Mouse (Mus musculus) monocyte, adult 5-6 weeks (primary cell): ENCODE results near the gene Lrrc71. TPM values are rescaled to one million over a fixed set of nuclear protein-coding genes. Genes with fewer than 3 reads are reported as not detected.

Source experiments
- ATAC-seq: fragments of 153-309, 156-312 bp; replicated peaks from 2 replicates; pipeline ENCODE4 v1.8.0; 2017; ENCODE audit warnings: mild to moderate bottlenecking; ENCODE audit not compliant: low TSS enrichment, insufficient number of reproducible peaks, severe bottlenecking, poor library complexity, low FRiP score
- total RNA-seq: library from RNA; stranded (forward); fragments of 200-1000, 200-491, 200-594 nt; gene quantifications from 3 replicates; pipeline ENCODE4 v1.2.3, GENCODE M21; 2017

The Lrrc71 gene
- total RNA-seq, 1 experiment from 2014 or later: 1.2 TPM

DNA sequence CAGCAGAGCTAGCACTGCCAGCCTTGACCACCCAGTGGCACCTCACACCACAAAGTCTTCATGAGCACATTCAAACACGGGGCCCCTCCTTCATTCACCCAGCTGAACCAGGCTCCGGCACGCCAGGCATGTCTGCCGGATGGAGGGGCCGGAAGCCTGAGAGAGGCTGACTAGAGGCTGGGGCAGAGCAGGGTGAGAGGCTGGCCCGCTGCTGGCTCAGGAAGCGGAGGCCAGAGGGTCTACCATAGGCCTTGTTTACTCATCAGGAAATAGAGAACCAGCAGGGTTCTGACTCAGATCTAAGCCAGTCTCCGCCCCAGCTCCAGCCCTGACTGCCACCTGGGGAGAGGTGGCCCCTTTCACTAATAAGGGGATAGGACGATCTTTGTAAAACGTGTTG lies 16.7 kb upstream of the Lrrc71 start:
- ATAC-seq: peak; percentile 49

DNA sequence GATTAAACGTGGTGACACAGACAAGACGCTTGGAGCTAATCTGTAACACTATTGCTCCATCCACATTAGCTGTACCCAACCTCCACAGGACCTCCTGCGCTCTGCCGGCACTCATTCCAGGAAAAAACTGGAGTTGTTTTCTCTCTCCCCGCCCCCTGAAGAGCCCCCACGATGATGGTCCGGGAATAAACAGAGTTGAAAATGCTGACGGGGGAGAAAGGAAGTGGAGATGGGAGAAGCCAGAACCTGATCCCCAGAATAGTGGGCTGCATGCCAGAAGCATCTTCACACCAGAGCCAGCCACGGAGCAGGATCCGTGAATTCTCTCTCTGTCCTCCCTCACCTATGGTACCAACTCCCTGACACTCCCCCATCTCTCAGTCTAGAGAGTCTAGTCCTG lies 16.1 kb upstream of the Lrrc71 start:
- no peak for ATAC-seq

DNA sequence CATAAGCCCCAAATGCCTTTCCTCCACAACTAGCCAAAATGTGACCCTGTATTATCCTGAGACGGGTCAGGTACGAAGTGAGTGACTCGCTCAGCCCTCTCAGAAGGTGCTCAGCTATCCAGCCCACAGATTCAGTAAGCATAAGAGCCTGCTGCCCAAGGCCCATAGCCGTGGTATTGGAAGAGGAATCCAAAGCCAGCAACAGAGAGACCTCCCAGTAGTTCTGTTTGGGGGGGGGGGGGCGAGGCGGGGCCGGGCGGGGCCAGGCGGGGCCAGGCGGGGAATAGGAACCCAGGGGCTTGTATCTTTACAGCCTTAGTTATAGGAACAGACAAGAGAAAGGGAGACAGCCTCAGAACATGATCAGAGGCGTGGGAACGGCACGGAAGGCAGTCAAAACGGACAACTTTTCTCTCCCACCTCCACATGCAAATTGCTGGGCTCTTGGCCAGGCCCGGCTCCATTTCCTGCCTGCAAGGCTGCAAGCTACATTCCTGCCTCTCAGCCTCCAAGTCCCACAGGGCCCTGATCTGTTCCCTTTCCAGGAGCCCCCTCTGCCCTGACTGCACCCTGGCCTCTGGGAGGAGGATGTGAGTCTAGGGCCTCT lies 15.4 kb upstream of the Lrrc71 start:
- no peak for ATAC-seq

DNA sequence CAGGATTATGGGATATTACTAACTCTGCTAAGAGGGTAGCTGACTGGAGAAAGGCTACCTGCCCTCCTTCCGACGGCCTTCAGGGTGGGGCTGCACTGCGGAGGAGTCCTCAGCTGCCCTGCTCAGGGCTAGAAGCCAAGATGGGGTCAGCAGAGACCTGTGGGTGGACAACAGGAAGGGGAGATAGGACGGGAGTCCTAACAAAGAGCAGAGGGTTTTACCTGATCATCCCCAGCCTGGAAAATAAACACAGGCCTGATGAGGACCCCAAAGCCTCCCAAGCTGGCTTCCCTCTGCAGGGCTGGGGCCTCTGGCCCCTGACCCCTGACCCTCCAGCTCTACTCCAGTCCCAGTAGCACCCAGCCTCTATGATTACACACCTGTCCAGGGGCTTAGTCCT lies 14.8 kb upstream of the Lrrc71 start:
- no peak for ATAC-seq

DNA sequence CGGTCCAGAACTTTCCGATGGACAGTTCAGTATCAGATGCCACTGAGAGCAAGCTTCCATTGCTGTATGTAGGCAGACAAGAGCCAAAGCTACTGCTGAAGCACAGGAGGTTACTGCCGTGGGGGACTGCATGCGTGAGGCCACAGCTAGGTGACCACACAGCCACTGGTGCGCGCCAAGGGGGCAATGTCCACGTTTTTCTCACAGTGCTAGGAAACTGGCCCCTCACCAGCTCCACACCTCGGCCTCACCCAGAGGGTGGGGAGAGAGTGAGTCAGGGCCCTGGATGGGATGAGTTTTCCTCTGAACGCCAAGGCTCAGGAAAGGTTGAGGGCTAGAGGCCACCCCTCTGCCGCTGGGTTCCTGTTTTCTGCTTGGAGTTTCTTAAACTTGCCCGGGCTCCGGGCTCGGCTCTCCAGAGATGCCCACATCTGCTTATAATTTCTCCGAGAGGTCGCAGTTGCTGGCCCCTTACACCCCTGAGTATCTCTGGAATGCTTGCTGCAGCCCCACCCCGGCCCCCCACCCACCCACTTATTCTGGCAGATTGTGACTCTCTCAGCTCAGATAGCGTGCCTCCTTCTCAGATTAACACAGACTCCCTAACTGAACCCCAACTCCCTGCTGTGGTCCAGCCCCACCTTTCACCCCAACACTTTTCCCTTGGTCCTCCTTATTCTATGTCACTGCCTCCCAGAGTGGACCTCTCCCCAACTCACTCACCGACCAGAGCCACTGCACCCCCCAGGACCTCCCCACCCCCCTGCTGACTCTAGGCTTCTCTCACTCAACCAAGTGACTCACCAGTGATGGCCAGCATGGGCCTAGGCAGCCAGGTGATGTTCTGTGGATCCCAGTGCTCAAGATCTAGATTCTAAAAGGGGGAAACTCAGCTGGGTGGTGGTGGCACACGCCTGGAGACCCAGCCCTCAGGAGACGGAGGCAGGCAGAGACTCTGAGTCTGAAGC lies 13.3 kb upstream of the Lrrc71 start:
- ATAC-seq: no peak

DNA sequence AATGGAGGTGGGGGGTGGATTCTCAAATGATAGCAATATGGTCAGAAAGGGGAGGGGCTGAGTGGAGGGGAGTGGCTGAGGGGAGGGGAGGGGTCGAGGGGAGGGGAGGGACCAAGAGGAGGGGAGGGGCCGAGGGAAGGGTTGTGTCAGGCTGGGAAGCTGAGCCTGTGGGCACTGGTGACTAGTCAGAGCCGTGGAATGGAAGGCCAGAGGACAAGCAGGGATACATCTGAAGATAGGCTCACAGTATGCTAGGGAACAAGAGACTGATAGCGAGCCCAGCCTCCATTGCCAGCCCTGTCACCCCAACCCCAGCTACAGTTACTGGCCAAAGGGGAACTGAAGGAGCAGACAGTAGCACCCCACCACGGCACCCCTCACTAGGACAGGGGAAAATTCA lies 10.2 kb upstream of the Lrrc71 start:
- no peak for ATAC-seq

DNA sequence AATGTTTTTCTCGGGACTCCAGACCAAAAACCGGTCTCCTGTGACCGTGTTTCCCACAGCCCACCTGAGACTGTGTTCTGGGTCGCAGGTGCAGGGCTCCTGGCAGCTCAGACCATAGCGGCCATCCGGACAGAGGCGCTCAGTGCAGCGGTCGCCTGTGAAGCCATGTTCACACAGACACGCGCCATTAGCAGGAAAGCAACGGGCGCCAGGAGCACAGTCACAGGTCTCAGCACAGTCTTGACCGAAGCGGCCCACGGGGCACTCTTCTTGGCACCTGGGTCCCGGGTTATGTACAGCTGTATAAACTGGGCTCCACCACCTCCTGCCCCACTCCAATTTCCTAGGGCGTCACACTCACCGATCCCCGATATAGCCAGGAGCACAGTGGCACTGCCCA lies 8.1 kb upstream of the Lrrc71 start:
- ATAC-seq: no peak

DNA sequence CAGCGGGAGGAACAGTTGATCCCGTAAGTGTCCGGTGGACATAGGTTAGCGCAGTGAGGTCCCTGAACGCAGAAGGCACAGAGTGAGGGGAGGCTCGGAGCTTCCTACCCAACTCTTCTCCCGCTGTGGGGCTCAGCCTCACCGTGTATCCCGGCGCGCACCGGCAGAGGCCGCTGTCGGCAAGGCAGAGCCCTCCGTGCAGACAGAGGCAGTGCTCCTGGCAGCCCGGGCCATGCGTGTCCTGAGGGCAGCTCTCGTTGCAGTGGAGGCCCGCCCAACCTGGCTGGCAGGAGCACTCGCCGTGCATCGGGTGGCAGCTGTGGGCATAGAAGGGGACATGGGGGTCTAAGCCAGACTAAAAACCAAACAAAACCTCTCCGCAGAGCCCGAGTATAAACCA lies 7.5 kb upstream of the Lrrc71 start:
- 0 out of 2 replicates have a peak, but pooled peaks have one; percentile 34 for ATAC-seq

DNA sequence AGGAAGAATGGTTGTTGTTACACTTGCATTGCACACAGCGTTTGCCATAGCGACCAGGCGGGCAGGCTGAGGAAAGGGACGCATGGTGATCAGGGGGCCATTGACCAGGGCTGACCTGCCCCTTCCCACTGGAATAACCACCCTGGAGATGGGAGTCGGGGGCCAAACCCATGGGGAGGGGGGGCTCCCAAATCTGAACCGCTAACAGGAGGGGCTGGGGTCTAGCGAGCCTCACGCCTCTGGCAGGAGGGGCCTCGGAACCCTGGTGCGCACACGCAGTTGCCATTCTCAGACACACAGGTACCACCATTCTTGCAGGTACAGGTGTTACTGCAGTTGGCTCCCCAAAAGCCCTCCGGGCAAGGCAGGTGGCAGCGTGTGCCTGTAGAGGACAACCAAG lies 5.4 kb upstream of the Lrrc71 start:
- ATAC-seq: no peak

DNA sequence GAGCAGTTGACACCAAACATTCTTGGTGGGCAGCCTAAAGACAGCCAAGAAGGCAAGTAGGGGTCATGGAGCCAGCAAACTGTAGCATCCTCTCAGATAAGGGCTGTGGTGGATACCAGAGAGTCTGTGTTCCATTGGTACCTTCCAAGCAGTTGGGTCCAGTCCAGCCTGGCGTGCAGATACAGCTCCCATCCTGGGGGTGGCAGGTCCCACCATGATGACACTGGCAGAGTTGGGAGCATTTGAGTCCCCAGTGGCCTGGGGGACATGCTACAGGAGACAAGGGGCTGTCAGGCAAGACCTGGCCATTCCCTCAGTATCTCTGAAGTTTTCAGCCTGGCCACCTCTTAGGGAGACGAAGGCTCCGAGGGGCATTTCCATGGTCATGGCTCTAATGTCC lies 4.1 kb upstream of the Lrrc71 start:
- ATAC-seq: no peak

DNA sequence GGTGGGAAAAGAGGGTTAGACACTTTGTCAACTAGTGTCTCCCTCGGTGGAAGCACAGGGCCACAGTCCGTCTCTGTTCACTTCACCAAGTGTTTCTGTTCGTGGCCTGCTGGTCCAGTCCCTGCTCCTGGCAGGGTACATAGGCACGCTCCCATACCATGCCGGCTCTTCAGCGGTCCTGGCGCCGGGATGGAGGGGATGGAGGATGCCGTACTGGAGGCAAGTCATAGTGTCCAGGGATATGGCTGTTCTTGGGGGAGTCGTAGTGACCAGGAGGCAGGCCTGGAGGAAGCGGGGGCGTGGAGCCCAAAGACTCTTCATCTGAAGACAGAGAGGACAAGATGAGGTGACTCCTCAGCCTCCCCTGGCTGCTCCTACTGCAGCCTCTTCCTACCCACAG lies 1.6 kb upstream of the Lrrc71 start:
- ATAC-seq: no peak

DNA sequence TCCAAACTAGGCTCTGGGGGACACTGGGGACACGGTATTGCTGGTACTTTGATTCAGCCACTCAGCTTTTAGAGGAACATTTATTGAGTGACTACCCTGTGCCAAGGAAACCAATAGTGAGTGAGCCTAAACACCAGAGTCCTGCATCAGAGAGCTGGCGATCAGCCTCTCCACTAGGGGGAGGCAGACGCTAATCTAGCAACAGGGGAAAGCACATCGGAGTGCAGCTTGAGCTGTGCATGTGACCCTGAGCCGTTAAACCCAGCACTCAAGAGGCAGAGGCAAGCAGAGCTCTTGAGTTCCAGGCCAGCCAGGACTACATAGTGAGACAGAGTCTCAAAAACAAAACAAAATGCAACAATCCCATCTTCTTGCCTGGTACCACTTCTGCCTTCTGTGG lies 611 bp upstream of the Lrrc71 start:
- no peak for ATAC-seq

DNA sequence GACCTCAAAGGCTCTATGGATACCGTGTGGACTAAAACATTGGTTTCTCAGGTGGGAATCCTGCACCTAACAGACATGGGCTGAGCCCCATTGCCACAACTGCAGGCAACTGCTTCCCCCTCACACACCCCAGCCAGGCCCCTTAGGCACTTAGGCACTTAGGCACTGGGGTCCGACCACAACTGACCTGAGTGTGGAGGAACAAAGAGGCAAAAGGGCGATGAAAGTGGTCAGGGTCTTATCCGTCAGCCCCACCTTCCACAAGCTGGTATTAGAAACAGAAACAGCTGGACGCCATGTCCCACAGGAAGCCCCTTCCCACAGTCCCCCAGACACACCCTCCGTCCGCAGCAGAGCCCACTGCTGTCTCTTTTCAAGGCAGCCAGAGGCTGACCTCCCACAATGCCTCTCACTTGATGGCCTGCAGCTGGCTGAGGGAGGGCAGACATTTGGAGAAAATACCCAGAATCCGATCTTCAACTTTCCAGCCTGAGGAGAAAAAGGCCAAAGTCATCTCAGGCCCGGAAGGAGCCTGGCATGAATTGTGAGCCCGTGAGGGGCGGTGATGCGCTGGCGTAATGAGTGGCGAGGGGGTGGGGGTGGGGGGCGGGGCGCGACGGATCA lies 3.3 kb downstream of the Lrrc71 start:
- no peak for ATAC-seq

DNA sequence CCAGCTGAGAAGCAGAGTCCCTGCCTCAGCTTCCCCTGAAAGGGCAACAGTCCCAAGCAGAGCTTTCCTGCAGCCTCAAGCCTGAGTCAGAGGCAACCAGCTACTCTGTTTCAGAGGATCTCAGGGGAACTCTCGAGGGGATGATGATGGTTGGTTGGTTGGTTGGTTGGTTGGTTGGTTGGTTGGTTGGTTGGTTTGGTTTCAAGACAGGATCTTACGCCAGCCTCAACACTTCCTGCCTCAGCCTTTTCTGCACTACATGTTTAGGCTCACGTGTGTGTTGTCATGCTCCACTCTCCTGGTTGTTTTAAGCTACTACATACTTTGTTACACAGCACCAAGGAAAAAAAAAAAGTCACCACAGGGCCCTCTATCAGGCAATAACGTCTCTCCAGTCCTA lies 4.5 kb downstream of the Lrrc71 start:
- no peak for ATAC-seq

DNA sequence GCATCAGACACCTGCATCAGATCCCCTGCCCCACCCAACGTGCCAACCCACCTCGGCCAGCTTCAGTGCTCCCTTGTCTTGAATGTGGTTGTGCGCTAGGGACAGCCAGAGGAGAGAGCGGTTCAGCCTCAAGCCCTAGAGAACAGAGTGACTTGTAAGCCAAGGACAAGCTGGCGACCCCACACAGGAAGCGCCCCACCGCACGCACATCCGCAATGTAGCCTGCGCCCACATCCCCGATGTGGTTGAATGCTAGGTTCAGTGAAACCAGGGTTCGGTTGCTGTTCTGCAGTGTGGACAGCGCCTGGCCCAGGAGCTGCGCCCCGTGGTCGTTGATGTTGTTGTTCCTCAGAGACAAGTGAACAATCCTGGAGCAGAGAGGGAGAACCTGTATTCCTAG lies 5.7 kb downstream of the Lrrc71 start:
- no peak for ATAC-seq

DNA sequence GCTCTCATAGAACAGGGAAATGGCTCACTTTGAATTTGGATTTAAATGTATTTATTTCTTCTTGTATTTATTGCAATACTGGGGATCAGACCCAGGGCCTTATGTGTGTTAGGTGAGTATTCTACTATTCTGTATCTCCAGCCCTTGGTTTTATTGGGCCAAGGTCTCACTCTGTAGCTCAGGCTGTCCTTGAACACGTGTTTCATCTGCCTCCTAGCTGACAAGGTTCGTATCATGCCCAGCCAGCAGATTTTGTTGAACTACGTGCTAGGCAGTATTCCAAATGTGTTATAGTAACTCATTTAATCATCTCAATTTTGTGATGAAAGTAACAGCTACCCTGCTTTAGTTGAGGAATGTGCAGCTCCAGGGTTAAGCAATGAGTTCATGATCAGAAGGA lies 6.4 kb downstream of the Lrrc71 start:
- no peak for ATAC-seq

DNA sequence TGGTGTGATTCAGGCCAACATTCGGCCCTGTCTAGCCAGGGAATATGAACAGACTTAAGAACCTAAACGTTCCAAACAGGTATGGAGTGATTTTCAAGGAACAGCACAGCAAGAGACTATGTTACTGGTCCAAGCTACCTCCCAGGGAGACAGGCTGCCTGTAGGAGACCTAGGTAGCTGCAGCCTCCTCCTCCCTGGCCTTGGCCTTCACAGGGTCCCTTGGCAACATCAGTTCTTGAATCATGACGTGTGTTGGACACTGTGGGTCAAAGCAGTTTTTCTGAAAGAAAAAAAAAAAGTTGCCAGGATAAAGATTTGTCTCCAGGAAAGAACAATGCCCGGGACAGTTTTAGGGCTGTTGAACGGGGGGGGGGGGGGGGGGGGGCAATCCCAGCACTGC lies 9.5 kb downstream of the Lrrc71 start:
- no peak for ATAC-seq

DNA sequence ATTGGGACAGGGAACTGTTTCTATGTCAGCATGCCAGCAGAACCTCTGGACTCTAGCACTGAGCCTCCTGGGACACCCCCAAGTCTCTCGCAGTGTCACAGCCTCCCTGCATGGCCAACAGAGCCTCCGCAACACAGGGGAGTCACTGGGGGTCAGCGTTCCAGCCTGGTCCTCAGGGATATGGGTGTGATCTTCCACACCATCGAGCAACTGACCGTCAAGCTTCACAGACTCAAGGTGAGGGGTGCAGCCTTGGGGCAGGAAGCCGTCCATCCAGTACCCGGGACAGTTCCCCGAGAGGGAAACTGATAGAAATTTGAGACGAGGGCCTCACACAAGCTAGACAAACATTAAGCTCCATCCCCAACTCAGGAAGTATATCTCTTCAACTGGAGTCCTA lies 13.1 kb downstream of the Lrrc71 start:
- no peak for ATAC-seq

DNA sequence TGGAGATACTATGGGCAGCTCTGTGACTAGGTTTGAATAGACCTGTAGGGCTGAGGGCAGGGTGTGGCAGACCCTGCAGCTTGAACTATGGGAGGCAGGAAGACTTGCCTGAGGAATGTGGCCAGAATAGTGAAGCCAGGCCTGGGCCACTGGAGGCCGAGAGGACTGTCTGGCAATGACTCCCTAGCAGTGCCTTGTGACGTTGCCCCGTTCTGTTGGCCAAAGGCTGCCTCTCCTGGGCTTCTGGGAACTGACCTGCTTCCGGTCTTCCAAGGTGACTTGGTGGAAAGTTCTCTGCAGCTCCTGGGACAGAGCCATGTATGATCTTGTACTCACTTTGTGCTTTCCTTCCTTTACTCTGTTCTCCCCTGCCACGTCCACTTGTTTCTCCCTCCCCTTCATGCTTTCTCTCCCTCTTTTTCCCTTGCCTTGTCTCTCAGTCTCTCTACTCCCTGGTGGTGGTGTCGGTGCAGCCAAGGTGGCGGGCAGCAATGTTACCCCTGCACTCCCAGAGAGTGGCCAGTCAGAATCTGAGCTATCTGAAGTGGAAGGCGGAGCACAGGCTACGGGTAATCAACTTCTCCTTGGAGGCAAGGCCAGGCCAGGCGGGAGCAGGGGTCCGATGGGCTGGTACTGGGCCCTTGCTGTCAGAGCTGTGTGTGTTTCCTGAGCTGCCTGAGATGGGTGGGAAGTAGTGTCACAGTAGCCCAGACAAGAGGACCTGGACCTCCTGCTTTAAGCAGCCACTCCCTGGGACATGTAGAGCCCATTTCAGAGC lies 14.3 kb downstream of the Lrrc71 start:
- no peak for ATAC-seq
